Mouse (Mus musculus): ENCODE results near the gene Gabpa. TPM values are rescaled to one million over a fixed set of nuclear protein-coding genes. Genes with fewer than 3 reads are reported as not detected.

Gene Gabpa
- polyA plus RNA-seq, 1 experiment from 2014 or later, result 46.3 TPM

DNA sequence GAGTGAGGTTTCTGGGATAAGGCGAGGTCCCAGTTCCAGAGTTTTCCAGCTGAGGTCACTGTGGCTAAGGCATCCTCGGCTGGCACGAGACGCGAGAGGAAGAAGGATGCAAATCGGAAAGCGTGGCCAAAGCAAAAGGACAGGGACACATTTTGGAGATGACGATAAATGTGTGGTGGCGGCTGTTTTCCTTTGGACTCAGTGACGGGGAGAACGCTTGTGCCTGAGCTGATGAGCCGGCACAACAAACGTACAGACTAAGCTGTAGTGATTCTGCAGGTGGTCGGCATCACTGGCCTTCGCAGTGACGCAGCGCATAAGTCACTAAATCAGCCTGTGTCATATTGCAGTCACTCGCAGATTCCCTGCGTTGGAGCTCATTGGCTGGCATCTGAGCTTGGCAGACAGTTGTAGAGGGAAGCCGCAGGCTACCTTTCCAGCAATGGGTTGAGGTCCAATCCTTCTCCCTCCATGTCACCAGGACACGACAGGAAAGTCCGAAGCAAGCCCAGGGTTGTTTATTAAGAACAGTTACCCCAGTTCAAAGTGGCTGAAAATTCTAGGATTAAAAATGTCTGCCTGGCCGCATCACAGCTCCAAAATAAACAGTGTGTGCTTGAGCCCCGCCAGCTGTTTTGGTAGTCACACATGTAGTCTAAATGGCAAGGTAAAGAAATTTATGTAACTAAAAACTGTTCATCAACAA lies 40.4 kb downstream of the Gabpa start:
- H3K9me3 ChIP-seq (ENCODE audit: control insufficient read depth, low read length), result no peaks in the 10 kb centered on the region
- H3K9ac ChIP-seq (ENCODE audit: low read length), result no peak overlapping the region
- no peak for DNase-seq (ENCODE audit: low spot score)
- 88% methylated on average over 24 of the region's 24 CpGs for WGBS
- H3K36me3 ChIP-seq (ENCODE audit: control insufficient read depth, insufficient read depth, low read length), result no peaks in the 10 kb centered on the region
- no peak for ATAC-seq (replicated peaks; ENCODE audit: low FRiP score)
- no peak overlapping the region for H3K4me3 ChIP-seq (ENCODE audit: low read depth, low read length)
- H3K4me2 ChIP-seq (ENCODE audit: low read depth, low read length, severe bottlenecking), result no peak overlapping the region
- H3K27ac ChIP-seq (ENCODE audit: low read depth, low read length), result no peak overlapping the region
- H3K4me1 ChIP-seq (replicated peaks; ENCODE audit: control insufficient read depth, insufficient read depth, low read length), result no peaks in the 10 kb centered on the region
- no peaks in the 10 kb centered on the region for H3K27me3 ChIP-seq (ENCODE audit: control insufficient read depth, insufficient read depth, low read length)

DNA sequence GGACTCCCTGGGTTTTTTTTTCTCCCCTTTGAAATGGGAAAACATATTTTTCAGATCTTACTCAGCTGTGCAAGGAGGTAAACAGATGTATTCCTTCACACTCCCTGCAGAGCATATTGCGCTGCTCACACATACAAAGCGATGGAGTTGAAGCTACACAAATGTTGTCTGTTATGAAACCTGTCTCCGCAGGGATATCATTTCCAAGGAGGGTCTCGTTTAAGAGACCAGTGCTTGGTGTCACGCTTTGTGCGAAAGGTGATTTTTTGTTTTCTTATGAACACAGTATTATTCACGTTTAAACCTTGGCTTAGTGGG lies 41.0 kb downstream of the Gabpa start:
- DNase-seq (ENCODE audit: low spot score) (no peak), ATAC-seq (replicated peaks; ENCODE audit: low FRiP score) (no peak)
- Histone ChIP-seq H3K4me2 (ENCODE audit: low read depth, low read length, severe bottlenecking) (no peak overlapping the region), H3K9me3 (ENCODE audit: control insufficient read depth, low read length) (no peaks in the 10 kb centered on the region), H3K36me3 (ENCODE audit: control insufficient read depth, insufficient read depth, low read length) (no peaks in the 10 kb centered on the region), H3K4me1 (replicated peaks; ENCODE audit: control insufficient read depth, insufficient read depth, low read length) (no peaks in the 10 kb centered on the region), H3K27ac (ENCODE audit: low read depth, low read length) (no peak overlapping the region), H3K4me3 (ENCODE audit: low read depth, low read length) (no peak overlapping the region), H3K27me3 (ENCODE audit: control insufficient read depth, insufficient read depth, low read length) (no peaks in the 10 kb centered on the region), H3K9ac (ENCODE audit: low read length) (no peak overlapping the region)
- WGBS, result 90% methylated on average over 7 of the region's 7 CpGs

DNA sequence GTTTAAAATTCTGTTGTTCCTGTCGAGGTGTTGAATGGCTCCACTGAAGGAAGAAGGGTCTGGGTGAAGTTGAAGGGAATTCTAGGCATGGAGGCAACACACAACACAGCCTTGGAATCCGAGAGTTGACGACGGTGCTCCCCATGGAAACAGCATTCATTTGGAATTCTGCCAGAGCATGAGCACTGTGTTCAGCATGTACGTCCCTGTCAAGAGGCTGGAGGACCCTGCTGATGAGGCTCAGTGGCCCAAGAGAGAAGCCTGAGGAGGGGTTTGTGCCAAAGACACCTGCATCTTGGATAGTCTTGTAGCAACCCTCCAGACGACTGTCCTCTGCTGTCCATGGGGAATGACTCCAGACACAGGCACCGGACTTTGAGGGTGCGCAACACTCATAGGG lies 41.4 kb downstream of the Gabpa start:
- no peak for DNase-seq (ENCODE audit: low spot score)
- no peak overlapping the region for H3K27ac ChIP-seq (ENCODE audit: low read depth, low read length)
- no peaks in the 10 kb centered on the region for H3K4me1 ChIP-seq (replicated peaks; ENCODE audit: control insufficient read depth, insufficient read depth, low read length)
- no peak overlapping the region for H3K4me2 ChIP-seq (ENCODE audit: low read depth, low read length, severe bottlenecking)
- WGBS, result 70% methylated on average over 8 of the region's 8 CpGs
- no peaks in the 10 kb centered on the region for H3K36me3 ChIP-seq (ENCODE audit: control insufficient read depth, insufficient read depth, low read length)
- no peak overlapping the region for H3K9ac ChIP-seq (ENCODE audit: low read length)
- H3K9me3 ChIP-seq (ENCODE audit: control insufficient read depth, low read length), result no peaks in the 10 kb centered on the region
- H3K27me3 ChIP-seq (ENCODE audit: control insufficient read depth, insufficient read depth, low read length), result no peaks in the 10 kb centered on the region
- no peak for ATAC-seq (replicated peaks; ENCODE audit: low FRiP score)
- no peak overlapping the region for H3K4me3 ChIP-seq (ENCODE audit: low read depth, low read length)

DNA sequence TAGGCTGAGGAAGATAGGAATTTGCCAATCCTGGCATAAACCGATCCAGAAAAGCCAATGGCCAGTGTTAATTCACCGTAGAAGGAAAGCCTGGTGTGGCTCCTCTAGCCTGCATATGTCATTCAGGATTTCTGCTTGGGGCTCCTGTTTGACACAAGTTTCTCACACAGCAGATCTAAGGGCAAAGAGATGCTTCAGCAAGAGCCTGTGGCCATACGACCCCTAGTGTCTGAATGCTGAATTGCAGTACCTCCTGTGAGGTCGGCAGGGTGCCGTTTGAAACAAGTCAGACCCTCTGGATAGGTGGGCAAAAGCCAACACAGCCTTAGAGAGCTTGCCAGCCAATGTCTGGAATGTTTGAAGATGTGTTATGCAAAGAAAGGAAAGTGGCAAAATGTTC lies 44.4 kb downstream of the Gabpa start:
- H3K9me3 ChIP-seq (ENCODE audit: control insufficient read depth, low read length), result no peaks in the 10 kb centered on the region
- no peaks in the 10 kb centered on the region for H3K4me1 ChIP-seq (replicated peaks; ENCODE audit: control insufficient read depth, insufficient read depth, low read length)
- H3K36me3 ChIP-seq (ENCODE audit: control insufficient read depth, insufficient read depth, low read length), result no peaks in the 10 kb centered on the region
- no peak overlapping the region for H3K27ac ChIP-seq (ENCODE audit: low read depth, low read length)
- no peak overlapping the region for H3K4me3 ChIP-seq (ENCODE audit: low read depth, low read length)
- H3K4me2 ChIP-seq (ENCODE audit: low read depth, low read length, severe bottlenecking), result no peak overlapping the region
- WGBS, result 28% methylated on average over 5 of the region's 5 CpGs
- DNase-seq (ENCODE audit: low spot score) (peak; percentile 82), ATAC-seq (replicated peaks; ENCODE audit: low FRiP score) (peak; percentile 42; the same call in 1 of the 2 replicates)
- no peak overlapping the region for H3K9ac ChIP-seq (ENCODE audit: low read length)
- no peaks in the 10 kb centered on the region for H3K27me3 ChIP-seq (ENCODE audit: control insufficient read depth, insufficient read depth, low read length)

DNA sequence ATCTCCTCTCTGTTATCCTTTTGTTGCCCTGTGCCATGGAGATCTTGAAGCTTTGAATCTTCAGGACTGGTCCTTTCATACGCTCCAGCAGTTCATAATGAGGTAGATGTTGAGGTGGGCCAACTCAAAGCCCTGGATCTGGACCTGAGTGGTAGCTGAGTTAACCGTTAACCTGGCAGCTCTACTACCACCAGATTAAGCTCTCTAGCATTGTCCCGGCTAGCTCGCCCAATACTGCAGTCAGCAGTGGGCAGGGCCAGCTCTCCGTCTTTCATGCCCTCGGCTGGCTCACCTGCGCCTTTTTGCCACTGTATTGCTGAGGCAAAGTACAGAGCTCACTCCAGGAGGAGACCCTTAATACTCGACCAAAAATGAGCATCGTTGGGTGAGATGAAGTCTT lies 46.4 kb downstream of the Gabpa start:
- Histone ChIP-seq H3K27ac (ENCODE audit: low read depth, low read length) (no peak overlapping the region), H3K27me3 (ENCODE audit: control insufficient read depth, insufficient read depth, low read length) (no peaks in the 10 kb centered on the region), H3K4me3 (ENCODE audit: low read depth, low read length) (no peak overlapping the region), H3K9me3 (ENCODE audit: control insufficient read depth, low read length) (no peaks in the 10 kb centered on the region), H3K4me1 (replicated peaks; ENCODE audit: control insufficient read depth, insufficient read depth, low read length) (no peaks in the 10 kb centered on the region), H3K36me3 (ENCODE audit: control insufficient read depth, insufficient read depth, low read length) (no peaks in the 10 kb centered on the region), H3K4me2 (ENCODE audit: low read depth, low read length, severe bottlenecking) (no peak overlapping the region), H3K9ac (ENCODE audit: low read length) (no peak overlapping the region)
- DNase-seq (ENCODE audit: low spot score), result no peak
- 89% methylated on average over 9 of the region's 9 CpGs for WGBS
- ATAC-seq (replicated peaks; ENCODE audit: low FRiP score), result no peak

DNA sequence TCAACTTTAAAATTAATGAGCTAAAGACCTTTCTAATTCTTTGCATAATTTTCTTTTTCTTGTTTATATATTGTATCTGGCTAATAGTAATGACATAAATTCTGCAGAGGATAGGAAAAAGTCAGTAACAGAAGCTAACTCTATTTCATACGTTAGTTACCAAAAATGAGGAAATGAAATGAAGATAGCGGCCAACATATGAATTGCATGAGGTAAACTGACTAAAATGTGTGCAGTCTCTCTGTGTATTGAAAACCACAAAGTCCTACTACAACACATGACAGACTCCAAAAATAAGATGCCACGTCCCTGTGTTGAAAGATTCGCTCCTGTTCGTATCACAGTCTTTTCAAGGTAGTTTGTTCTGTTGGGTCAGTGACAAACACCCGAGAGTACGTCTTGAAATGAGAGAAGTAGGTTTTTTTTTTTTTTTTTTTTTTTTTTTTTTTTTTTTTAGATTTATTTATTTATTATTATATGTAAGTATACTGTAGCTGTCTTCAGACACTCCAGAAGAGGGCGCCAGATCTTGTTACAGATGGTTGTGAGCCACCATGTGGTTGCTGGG lies 47.1 kb downstream of the Gabpa start:
- no peak overlapping the region for H3K4me3 ChIP-seq (ENCODE audit: low read depth, low read length)
- H3K9ac ChIP-seq (ENCODE audit: low read length), result no peak overlapping the region
- no peak overlapping the region for H3K4me2 ChIP-seq (ENCODE audit: low read depth, low read length, severe bottlenecking)
- H3K27ac ChIP-seq (ENCODE audit: low read depth, low read length), result no peak overlapping the region
- no peaks in the 10 kb centered on the region for H3K4me1 ChIP-seq (replicated peaks; ENCODE audit: control insufficient read depth, insufficient read depth, low read length)
- no peaks in the 10 kb centered on the region for H3K27me3 ChIP-seq (ENCODE audit: control insufficient read depth, insufficient read depth, low read length)
- no peaks in the 10 kb centered on the region for H3K36me3 ChIP-seq (ENCODE audit: control insufficient read depth, insufficient read depth, low read length)
- WGBS, result 96% methylated on average over 7 of the region's 8 CpGs
- no peak for ATAC-seq (replicated peaks; ENCODE audit: low FRiP score)
- H3K9me3 ChIP-seq (ENCODE audit: control insufficient read depth, low read length), result no peaks in the 10 kb centered on the region
- no peak for DNase-seq (ENCODE audit: low spot score)

DNA sequence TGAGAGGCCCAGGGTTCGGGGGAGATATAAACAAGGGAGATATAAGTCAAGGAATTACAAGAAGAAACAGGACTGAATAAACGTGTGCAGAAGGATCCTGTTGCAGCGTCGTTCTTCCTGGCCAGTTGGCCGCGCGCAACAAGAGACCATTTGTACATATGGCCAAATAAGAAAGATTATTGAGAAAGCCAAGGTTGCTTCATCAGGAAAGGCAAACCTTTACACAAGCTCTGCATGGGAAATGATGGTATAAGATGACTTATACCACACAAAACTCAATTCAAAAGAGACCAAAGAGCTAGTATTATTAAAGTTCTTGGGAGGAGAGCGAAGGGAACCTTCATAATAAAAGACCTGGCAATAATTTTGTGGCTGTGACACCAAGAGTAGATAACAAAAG lies 49.8 kb downstream of the Gabpa start:
- ATAC-seq (replicated peaks; ENCODE audit: low FRiP score), result no peak
- H3K4me2 ChIP-seq (ENCODE audit: low read depth, low read length, severe bottlenecking), result no peak overlapping the region
- no peaks in the 10 kb centered on the region for H3K27me3 ChIP-seq (ENCODE audit: control insufficient read depth, insufficient read depth, low read length)
- WGBS, result 85% methylated on average over 8 of the region's 8 CpGs
- no peak overlapping the region for H3K4me3 ChIP-seq (ENCODE audit: low read depth, low read length)
- no peaks in the 10 kb centered on the region for H3K9me3 ChIP-seq (ENCODE audit: control insufficient read depth, low read length)
- no peak overlapping the region for H3K9ac ChIP-seq (ENCODE audit: low read length)
- no peak for DNase-seq (ENCODE audit: low spot score)
- H3K36me3 ChIP-seq (ENCODE audit: control insufficient read depth, insufficient read depth, low read length), result no peaks in the 10 kb centered on the region
- H3K4me1 ChIP-seq (replicated peaks; ENCODE audit: control insufficient read depth, insufficient read depth, low read length), result no peaks in the 10 kb centered on the region
- H3K27ac ChIP-seq (ENCODE audit: low read depth, low read length), result no peak overlapping the region

DNA sequence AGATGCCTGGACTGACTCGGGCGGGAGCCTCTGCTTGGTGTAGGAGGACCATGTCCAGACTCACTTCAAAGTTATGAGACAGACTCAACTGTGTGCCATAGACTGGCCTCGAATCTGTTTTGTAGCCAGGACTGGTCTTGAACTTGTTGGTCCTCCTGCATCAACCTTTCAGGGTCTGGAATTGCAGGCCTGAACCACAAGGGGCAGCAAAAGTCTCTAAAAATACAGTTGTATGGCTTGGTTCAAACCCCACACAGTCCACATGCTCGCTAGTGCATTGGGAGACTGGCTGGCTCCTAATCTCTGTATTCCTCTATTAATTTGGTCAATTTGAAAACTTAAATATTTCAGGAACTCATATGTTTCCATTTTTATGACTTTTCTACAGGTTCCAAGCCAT lies 68.3 kb downstream of the Gabpa start:
- H3K9me3 ChIP-seq (ENCODE audit: control insufficient read depth, low read length), result no peaks in the 10 kb centered on the region
- no peak overlapping the region for H3K27ac ChIP-seq (ENCODE audit: low read depth, low read length)
- 88% methylated on average over 4 of the region's 4 CpGs for WGBS
- no peak for DNase-seq (ENCODE audit: low spot score)
- ATAC-seq (replicated peaks; ENCODE audit: low FRiP score), result no peak
- H3K36me3 ChIP-seq (ENCODE audit: control insufficient read depth, insufficient read depth, low read length), result no peaks in the 10 kb centered on the region
- no peak overlapping the region for H3K9ac ChIP-seq (ENCODE audit: low read length)
- H3K4me3 ChIP-seq (ENCODE audit: low read depth, low read length), result no peak overlapping the region
- no peaks in the 10 kb centered on the region for H3K4me1 ChIP-seq (replicated peaks; ENCODE audit: control insufficient read depth, insufficient read depth, low read length)
- no peak overlapping the region for H3K4me2 ChIP-seq (ENCODE audit: low read depth, low read length, severe bottlenecking)
- H3K27me3 ChIP-seq (ENCODE audit: control insufficient read depth, insufficient read depth, low read length), result no peaks in the 10 kb centered on the region

DNA sequence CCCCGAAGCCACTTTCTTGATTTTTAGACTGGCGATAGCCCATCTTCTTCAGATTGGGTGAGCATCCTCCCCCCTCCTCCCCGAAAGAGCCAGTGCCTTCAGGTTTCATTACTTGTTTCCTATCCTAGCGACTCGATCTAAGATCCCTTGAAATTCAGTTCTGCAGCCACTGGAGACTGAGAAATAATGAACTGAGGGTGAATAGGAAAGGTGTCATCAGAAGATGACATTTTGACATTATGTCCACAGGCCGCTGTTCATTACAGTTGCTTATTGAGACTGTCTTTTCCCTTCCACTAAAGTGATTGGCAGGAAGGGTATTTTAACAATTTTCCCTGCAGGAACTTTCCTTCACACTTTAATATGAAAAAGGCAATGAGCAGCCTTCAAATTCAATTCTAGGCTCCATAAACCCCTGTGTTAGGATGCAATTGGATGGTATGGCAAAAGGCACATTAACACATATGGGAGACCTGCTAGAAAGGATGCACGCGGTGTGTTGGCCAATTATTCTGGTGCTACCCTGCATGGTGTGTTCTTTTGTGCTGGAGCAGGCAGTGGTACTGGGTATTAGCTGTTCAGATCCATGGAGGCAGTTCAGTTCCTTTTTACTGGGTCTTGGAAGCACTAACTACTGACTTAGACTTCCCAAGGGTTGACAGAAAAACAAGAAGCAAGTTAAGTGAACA lies 76.9 kb downstream of the Gabpa start:
- ATAC-seq (replicated peaks; ENCODE audit: low FRiP score) (no peak), DNase-seq (ENCODE audit: low spot score) (no peak)
- H3K9ac ChIP-seq (ENCODE audit: low read length), result no peak overlapping the region
- 88% methylated on average over 8 of the region's 8 CpGs for WGBS
- no peaks in the 10 kb centered on the region for H3K36me3 ChIP-seq (ENCODE audit: control insufficient read depth, insufficient read depth, low read length)
- H3K9me3 ChIP-seq (ENCODE audit: control insufficient read depth, low read length), result no peaks in the 10 kb centered on the region
- H3K4me1 ChIP-seq (replicated peaks; ENCODE audit: control insufficient read depth, insufficient read depth, low read length), result no peaks in the 10 kb centered on the region
- H3K27me3 ChIP-seq (ENCODE audit: control insufficient read depth, insufficient read depth, low read length), result no peaks in the 10 kb centered on the region
- H3K4me2 ChIP-seq (ENCODE audit: low read depth, low read length, severe bottlenecking), result no peak overlapping the region
- H3K4me3 ChIP-seq (ENCODE audit: low read depth, low read length), result no peak overlapping the region
- no peak overlapping the region for H3K27ac ChIP-seq (ENCODE audit: low read depth, low read length)

All from forebrain, embryonic 11.5 days (tissue).